In genomic region chr11:96368686-96369085, GRCm38 (mm10) we compare ENCODE assay signal across 27 mouse cellular contexts. TPM values are rescaled to one million over a fixed set of nuclear protein-coding genes. Genes with fewer than 3 reads are reported as not detected.
"Had no signal": no experiment of that assay in that cellular context is flagged by ENCODE, and none has a peak within 500 bp of the region (broad histone marks: within the 10 kb centered on the region; RNA-seq: fewer than 3 reads in every experiment).

No protein-coding gene starts in this region.

- H3K4me3 ChIP-seq: heart, embryonic 13.5 days; heart, embryonic 15.5 days; hindbrain, embryonic 13.5 days; hindbrain, embryonic 15.5 days; layer of hippocampus, adult 2 months; left cerebral cortex, adult 2 months; limb, embryonic 10.5 days; limb, embryonic 12.5 days; liver, embryonic 13.5 days; liver, embryonic 15.5 days had no signal

- H3K36me3 ChIP-seq: heart, embryonic 13.5 days; heart, embryonic 15.5 days; hindbrain, embryonic 13.5 days; hindbrain, embryonic 15.5 days; limb, embryonic 10.5 days; limb, embryonic 12.5 days; liver, embryonic 13.5 days; liver, embryonic 15.5 days had no signal

- H3K4me1 ChIP-seq: limb, embryonic 12.5 days; liver, embryonic 13.5 days; liver, embryonic 15.5 days had no signal

- H3K4me2 ChIP-seq: heart, embryonic 11.5 days; heart, embryonic 13.5 days; heart, embryonic 15.5 days; hindbrain, embryonic 13.5 days; hindbrain, embryonic 15.5 days; limb, embryonic 12.5 days; liver, embryonic 11.5 days; liver, embryonic 13.5 days; liver, embryonic 15.5 days had no signal

- H3K9me3 ChIP-seq: heart, embryonic 13.5 days; heart, embryonic 15.5 days; hindbrain, embryonic 13.5 days; hindbrain, embryonic 15.5 days; limb, embryonic 10.5 days; limb, embryonic 12.5 days; liver, embryonic 13.5 days; liver, embryonic 15.5 days had no signal

- H3K27ac ChIP-seq: heart, embryonic 13.5 days; heart, embryonic 15.5 days; hindbrain, embryonic 13.5 days; hindbrain, embryonic 15.5 days; hindbrain, postnatal 0 days; layer of hippocampus, adult 2 months; left cerebral cortex, adult 2 months; limb, embryonic 10.5 days; limb, embryonic 12.5 days; liver, embryonic 13.5 days; liver, embryonic 15.5 days had no signal

- ATAC-seq: hindbrain, postnatal 0 days; intestine, embryonic 16.5 days had no signal

- H3K9ac ChIP-seq: heart, embryonic 13.5 days; heart, embryonic 15.5 days; hindbrain, embryonic 13.5 days; hindbrain, embryonic 15.5 days; limb, embryonic 12.5 days; liver, embryonic 13.5 days; liver, embryonic 15.5 days had no signal

- DNase-seq: gastrocnemius, postnatal 14 days; gastrocnemius, postnatal 36 days; heart, adult 18-20 months; heart, postnatal 14 days; heart, postnatal 36 days; kidney, adult 11 months; kidney, adult 2 months; kidney, adult 9 months; kidney, postnatal 10 days; kidney, postnatal 25 days; kidney, postnatal 4 days; liver; liver, embryonic 13.5 days had no signal

RNA-seq across cellular contexts. Expression of gene Hoxb1, which starts 3.1 kb away (rescaled TPM):
- polyA plus RNA-seq: heart, embryonic 15.5 days; heart, postnatal 0 days; intestine, embryonic 16.5 days; kidney, adult 2 months; limb, embryonic 12.5 days; liver, embryonic 15.5 days had no signal
